Mouse (Mus musculus): ENCODE results near the gene Rab6b.

The Rab6b gene

GRCm38 (mm10) chr9:103108943-103109670 lies 2.5 kb upstream of the Rab6b start:
- DNase-seq: no peak

GRCm38 (mm10) chr9:103109911-103110310 lies 1.7 kb upstream of the Rab6b start:
- no peak for DNase-seq

- peak; percentile 72 for DNase-seq
Measured at GRCm38 (mm10) chr9:103110727-103111501, 673 bp upstream of the Rab6b start.

GRCm38 (mm10) chr9:103112471-103113271 lies 1.1 kb downstream of the Rab6b start:
- no peak for DNase-seq

- DNase-seq: no peak
Measured at GRCm38 (mm10) chr9:103113351-103113750, 1.8 kb downstream of the Rab6b start.

- DNase-seq: no peak
Measured at GRCm38 (mm10) chr9:103114326-103114725, 2.7 kb downstream of the Rab6b start.

GRCm38 (mm10) chr9:103114901-103115300 lies 3.3 kb downstream of the Rab6b start:
- no peak for DNase-seq

GRCm38 (mm10) chr9:103116941-103117340 lies 5.4 kb downstream of the Rab6b start:
- no peak for DNase-seq

- no peak for DNase-seq
Measured at GRCm38 (mm10) chr9:103117495-103117894, 5.9 kb downstream of the Rab6b start.

- DNase-seq: no peak
Measured at GRCm38 (mm10) chr9:103117951-103118350, 6.4 kb downstream of the Rab6b start.

- DNase-seq: no peak
Measured at GRCm38 (mm10) chr9:103118651-103119275, 7.2 kb downstream of the Rab6b start.

- no peak for DNase-seq
Measured at GRCm38 (mm10) chr9:103119781-103120180, 8.2 kb downstream of the Rab6b start.

- peak; percentile 21 for DNase-seq
Measured at GRCm38 (mm10) chr9:103120231-103120630, 8.6 kb downstream of the Rab6b start.

GRCm38 (mm10) chr9:103121546-103121945 lies 10.0 kb downstream of the Rab6b start:
- DNase-seq: no peak

- no peak for DNase-seq
Measured at GRCm38 (mm10) chr9:103124746-103125145, 13.2 kb downstream of the Rab6b start.

- no peak for DNase-seq
Measured at GRCm38 (mm10) chr9:103133493-103134124, 22.0 kb downstream of the Rab6b start.

GRCm38 (mm10) chr9:103134450-103135030 lies 23.0 kb downstream of the Rab6b start:
- no peak for DNase-seq

GRCm38 (mm10) chr9:103139481-103139880 lies 27.9 kb downstream of the Rab6b start:
- no peak for DNase-seq

- DNase-seq: no peak
Measured at GRCm38 (mm10) chr9:103140384-103140783, 28.8 kb downstream of the Rab6b start.

GRCm38 (mm10) chr9:103141266-103141665 lies 29.7 kb downstream of the Rab6b start:
- DNase-seq: no peak

GRCm38 (mm10) chr9:103143881-103144280 lies 32.3 kb downstream of the Rab6b start:
- no peak for DNase-seq

GRCm38 (mm10) chr9:103145351-103145750 lies 33.8 kb downstream of the Rab6b start:
- no peak for DNase-seq

All from lung, postnatal 36 days (tissue).